Mouse (Mus musculus): ENCODE results near the gene Kcna7. TPM values are rescaled to one million over a fixed set of nuclear protein-coding genes. Genes with fewer than 3 reads are reported as not detected.

Gene Kcna7
- total and polyA plus RNA-seq, 3 experiments = 0.16 to 3.2 (median 0.39) TPM

- TF ChIP-seq HCFC1 (IDR thresholded peaks at IDR 0.05; ENCODE audit: low read depth, low read length) = no peak
- TF ChIP-seq ZMIZ1 (IDR thresholded peaks at IDR 0.05; ENCODE audit: low read depth, low read length) = no peak
- no peak for TF ChIP-seq NRF1 (IDR thresholded peaks at IDR 0.05; ENCODE audit: low read depth, low read length)
Observed at GRCm38 (mm10) chr7:45457204-45458060, 52.0 kb downstream of the Kcna7 start (continued).

DNA sequence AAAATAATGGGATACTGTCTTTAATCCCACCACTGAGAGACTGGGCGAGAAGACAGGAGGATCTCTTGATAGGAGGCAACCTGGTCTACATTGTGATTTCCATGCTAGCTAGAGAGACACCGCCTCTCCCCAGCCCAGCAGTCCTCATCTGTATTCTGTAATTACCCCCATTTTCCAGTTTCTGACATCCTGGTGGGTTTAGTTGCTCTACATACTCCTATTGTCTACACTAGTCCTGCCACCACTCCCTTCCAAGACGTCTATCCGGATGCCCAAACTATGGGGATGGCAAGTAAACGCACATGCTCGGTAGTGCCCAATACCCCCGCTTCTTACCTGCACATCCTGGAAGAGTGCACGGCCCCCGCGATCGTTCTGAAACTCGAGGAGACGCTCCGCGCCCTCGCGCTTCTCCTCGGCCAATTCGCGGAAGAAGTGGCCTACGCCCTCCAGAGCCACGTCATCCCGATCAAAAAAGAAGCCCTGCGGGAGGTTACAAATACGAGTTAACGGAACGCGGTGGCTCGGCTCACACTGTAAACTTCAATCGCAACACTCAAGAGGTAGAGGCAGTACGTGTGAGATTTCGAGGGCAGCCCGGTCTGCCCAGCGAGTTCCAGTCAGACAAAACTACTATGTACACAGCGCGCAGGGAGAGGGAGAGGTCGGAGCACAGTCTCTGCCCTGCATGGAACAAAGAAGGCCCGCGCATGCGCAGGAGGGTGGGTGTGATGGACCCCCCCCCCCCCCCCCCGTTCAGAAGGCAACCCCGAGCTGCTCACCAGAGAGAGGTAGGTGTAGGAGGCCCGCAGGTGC is 53.5 kb downstream of the Kcna7 start:
- Histone ChIP-seq H3K36me3 (replicated peaks in 1 of 2; ENCODE audit: control insufficient read depth in 1 of 2, insufficient read depth in 1 of 2, low read length in 1 of 2) (peaks cover 52 to 74% of the 10 kb centered on the region in 2 experiments), H3K4me3 (replicated peaks in 1 of 3; ENCODE audit: low read depth in 2 of 3, low read length in 2 of 3, poor library complexity in 1 of 3) (peak overlapping the region; percentile 76 to 96 (median 77)), H3K4me2 (ENCODE audit: insufficient read depth, low read depth, poor library complexity, severe bottlenecking) (peak overlapping the region; percentile 86; the same call in 1 of the 2 replicates), H3K4me1 (ENCODE audit: control insufficient read depth in 1 of 2, insufficient read depth in 2 of 2) (peaks cover 15 to 50% of the 10 kb centered on the region in 2 experiments), H3K9me3 (replicated peaks; ENCODE audit: low read length) (no peaks in the 10 kb centered on the region), H3K27ac (ENCODE audit: insufficient read depth, low read depth) (peak overlapping the region; percentile 74), H3K79me2 (replicated peaks; ENCODE audit: control insufficient read depth, extremely low read depth, insufficient read depth, poor library complexity, severe bottlenecking) (peaks cover 28% of the 10 kb centered on the region), H3K27me3 (replicated peaks) (no peaks in the 10 kb centered on the region), H3K9ac (ENCODE audit: insufficient read depth, low read depth) (peak overlapping the region; percentile 91)
- TF ChIP-seq EP300 (IDR thresholded peaks at IDR 0.05; ENCODE audit: low read length) = no peak
- no peak for TF ChIP-seq MAZ (IDR thresholded peaks at IDR 0.05; ENCODE audit: low read depth, low read length)
- peak; percentile 35; the same call in 1 of the 2 replicates for TF ChIP-seq MXI1 (IDR thresholded peaks at IDR 0.05; ENCODE audit: low read depth, low read length)
- TF ChIP-seq SIN3A (IDR thresholded peaks at IDR 0.05; ENCODE audit: low read length) = peak; percentile 19; the same call in 1 of the 2 replicates
- peak; percentile 88; the same call in 1 of the 2 replicates for TF ChIP-seq POLR2AphosphoS2 (IDR thresholded peaks at IDR 0.05; ENCODE audit: low read depth, low read length)
- TF ChIP-seq TCF12 (IDR thresholded peaks at IDR 0.05; ENCODE audit: low read depth, low read length) = 0 out of 2 replicates have a peak, but pooled peaks have one; percentile 13
- peak; percentile 84 for TF ChIP-seq NRF1 (IDR thresholded peaks at IDR 0.05; ENCODE audit: low read depth, low read length)
- TF ChIP-seq POLR2A (IDR thresholded peaks at IDR 0.05; ENCODE audit: low read depth, low read length) = peak; percentile 77
- peak; percentile 86; the same call in 1 of the 2 replicates for TF ChIP-seq ZMIZ1 (IDR thresholded peaks at IDR 0.05; ENCODE audit: low read depth, low read length)
- TF ChIP-seq UBTF (IDR thresholded peaks at IDR 0.05; ENCODE audit: low read depth, low read length) = 0 out of 2 replicates have a peak, but pooled peaks have one; percentile 14
- dilution Hi-C loops (cut with MboI; ENCODE audit: extremely low pct_ligation_motif_present, extremely low pct_unique_long_range_greater_than_20kb, low sequenced_read_pairs) (no loop called here), in situ Hi-C loops (cut with MboI; ENCODE audit: low pct_ligation_motif_present, low pct_unique_long_range_greater_than_20kb, low sequenced_read_pairs) (no loop called here)
- peak; percentile 68 for DNase-seq (ENCODE audit: extremely low read depth)

Other genes with a start within 250 kb of the Kcna7 start
Only the 20 nearest of the 33 such genes appear.
- not detected in 2 replicates for gene Slc6a21, start 128.1 kb upstream of the Kcna7 start, total RNA-seq (2012; rRNA removed)
- not detected in 2 replicates for gene Slc6a21, start 128.1 kb upstream of the Kcna7 start, total RNA-seq (2014; rRNA removed)
- not detected in 2 replicates for gene Slc6a21, start 128.1 kb upstream of the Kcna7 start, polyA plus RNA-seq (2012; ENCODE audit: insufficient read length, low read depth)
- 10.7 and 17.6 TPM in 2 replicates for gene Trpm4, start 71.9 kb upstream of the Kcna7 start, total RNA-seq (2012; rRNA removed)
- gene Trpm4, start 71.9 kb upstream of the Kcna7 start, total RNA-seq (2014; rRNA removed) = 8.6 and 12.0 TPM in 2 replicates
- 9.3 and 11.0 TPM in 2 replicates for gene Trpm4, start 71.9 kb upstream of the Kcna7 start, polyA plus RNA-seq (2012; ENCODE audit: insufficient read length, low read depth)
- 0.13 and 0.21 TPM in 2 replicates for gene Hrc, start 70.4 kb upstream of the Kcna7 start, total RNA-seq (2012; rRNA removed)
- not detected in 2 replicates for gene Hrc, start 70.4 kb upstream of the Kcna7 start, total RNA-seq (2014; rRNA removed)
- 0.10 and 0.16 TPM in 2 replicates for gene Hrc, start 70.4 kb upstream of the Kcna7 start, polyA plus RNA-seq (2012; ENCODE audit: insufficient read length, low read depth)
- 1.5 and 1.9 TPM in 2 replicates for gene Ppfia3, start 38.6 kb upstream of the Kcna7 start, total RNA-seq (2012; rRNA removed)
- 0.21 and 0.32 TPM in 2 replicates for gene Ppfia3, start 38.6 kb upstream of the Kcna7 start, total RNA-seq (2014; rRNA removed)
- gene Ppfia3, start 38.6 kb upstream of the Kcna7 start, polyA plus RNA-seq (2012; ENCODE audit: insufficient read length, low read depth) = 0.57 and 0.61 TPM in 2 replicates
- 4.4 and 5.0 TPM in 2 replicates for gene Lin7b, start 35.1 kb upstream of the Kcna7 start, total RNA-seq (2012; rRNA removed)
- 3.5 and 3.8 TPM in 2 replicates for gene Lin7b, start 35.1 kb upstream of the Kcna7 start, total RNA-seq (2014; rRNA removed)
- gene Lin7b, start 35.1 kb upstream of the Kcna7 start, polyA plus RNA-seq (2012; ENCODE audit: insufficient read length, low read depth) = 7.4 and 10.4 TPM in 2 replicates
- gene Snrnp70, start 9.9 kb upstream of the Kcna7 start, total RNA-seq (2012; rRNA removed) = 197 and 229 TPM in 2 replicates
- 182 and 212 TPM in 2 replicates for gene Snrnp70, start 9.9 kb upstream of the Kcna7 start, total RNA-seq (2014; rRNA removed)
- gene Snrnp70, start 9.9 kb upstream of the Kcna7 start, polyA plus RNA-seq (2012; ENCODE audit: insufficient read length, low read depth) = 457 and 499 TPM in 2 replicates
- 0.71 and 1.5 TPM in 2 replicates for gene Ntf5, start 8.0 kb downstream of the Kcna7 start, total RNA-seq (2012; rRNA removed)
- 0.23 and 0.43 TPM in 2 replicates for gene Ntf5, start 8.0 kb downstream of the Kcna7 start, total RNA-seq (2014; rRNA removed)
- 0.59 and 0.65 TPM in 2 replicates for gene Ntf5, start 8.0 kb downstream of the Kcna7 start, polyA plus RNA-seq (2012; ENCODE audit: insufficient read length, low read depth)
- gene Lhb, start 15.2 kb downstream of the Kcna7 start, total RNA-seq (2012; rRNA removed) = not detected in 2 replicates
- gene Lhb, start 15.2 kb downstream of the Kcna7 start, total RNA-seq (2014; rRNA removed) = not detected in 2 replicates
- not detected in 2 replicates for gene Lhb, start 15.2 kb downstream of the Kcna7 start, polyA plus RNA-seq (2012; ENCODE audit: insufficient read length, low read depth)
- 13.2 and 27.2 TPM in 2 replicates for gene Gys1, start 29.2 kb downstream of the Kcna7 start, total RNA-seq (2012; rRNA removed)
- 11.9 and 14.0 TPM in 2 replicates for gene Gys1, start 29.2 kb downstream of the Kcna7 start, total RNA-seq (2014; rRNA removed)
- gene Gys1, start 29.2 kb downstream of the Kcna7 start, polyA plus RNA-seq (2012; ENCODE audit: insufficient read length, low read depth) = 20.9 and 23.9 TPM in 2 replicates
- gene Ruvbl2, start 32.4 kb downstream of the Kcna7 start, total RNA-seq (2012; rRNA removed) = 224 and 253 TPM in 2 replicates
- 229 and 267 TPM in 2 replicates for gene Ruvbl2, start 32.4 kb downstream of the Kcna7 start, total RNA-seq (2014; rRNA removed)
- gene Ruvbl2, start 32.4 kb downstream of the Kcna7 start, polyA plus RNA-seq (2012; ENCODE audit: insufficient read length, low read depth) = 253 and 277 TPM in 2 replicates
- gene Ftl1, start 54.2 kb downstream of the Kcna7 start, total RNA-seq (2012; rRNA removed) = 142 and 164 TPM in 2 replicates
- 790 and 1,027 TPM in 2 replicates for gene Ftl1, start 54.2 kb downstream of the Kcna7 start, total RNA-seq (2014; rRNA removed)
- gene Ftl1, start 54.2 kb downstream of the Kcna7 start, polyA plus RNA-seq (2012; ENCODE audit: insufficient read length, low read depth) = 31.2 and 60.3 TPM in 2 replicates
- 232 and 233 TPM in 2 replicates for gene Bax, start 61.2 kb downstream of the Kcna7 start, total RNA-seq (2012; rRNA removed)
- 185 and 195 TPM in 2 replicates for gene Bax, start 61.2 kb downstream of the Kcna7 start, total RNA-seq (2014; rRNA removed)
- gene Bax, start 61.2 kb downstream of the Kcna7 start, polyA plus RNA-seq (2012; ENCODE audit: insufficient read length, low read depth) = 273 and 321 TPM in 2 replicates
- gene Tulp2, start 76.2 kb downstream of the Kcna7 start, total RNA-seq (2012; rRNA removed) = 0.13 and 0.17 TPM in 2 replicates
- gene Tulp2, start 76.2 kb downstream of the Kcna7 start, total RNA-seq (2014; rRNA removed) = not detected in 2 replicates
- gene Tulp2, start 76.2 kb downstream of the Kcna7 start, polyA plus RNA-seq (2012; ENCODE audit: insufficient read length, low read depth) = not detected in 2 replicates
- 5.0 and 5.7 TPM in 2 replicates for gene Gm45808, start 81.2 kb downstream of the Kcna7 start, total RNA-seq (2012; rRNA removed)
- gene Gm45808, start 81.2 kb downstream of the Kcna7 start, total RNA-seq (2014; rRNA removed) = 0.85 and 1.3 TPM in 2 replicates
- 2.2 TPM in 1 of 2 replicates, not detected in the other for gene Gm45808, start 81.2 kb downstream of the Kcna7 start, polyA plus RNA-seq (2012; ENCODE audit: insufficient read length, low read depth)
- 5.9 and 6.4 TPM in 2 replicates for gene Dhdh, start 83.2 kb downstream of the Kcna7 start, total RNA-seq (2012; rRNA removed)
- 7.1 and 7.2 TPM in 2 replicates for gene Dhdh, start 83.2 kb downstream of the Kcna7 start, total RNA-seq (2014; rRNA removed)
- gene Dhdh, start 83.2 kb downstream of the Kcna7 start, polyA plus RNA-seq (2012; ENCODE audit: insufficient read length, low read depth) = 15.3 and 18.0 TPM in 2 replicates
- gene Nucb1, start 104.8 kb downstream of the Kcna7 start, total RNA-seq (2012; rRNA removed) = 83.4 and 92.6 TPM in 2 replicates
- gene Nucb1, start 104.8 kb downstream of the Kcna7 start, total RNA-seq (2014; rRNA removed) = 40.8 and 46.2 TPM in 2 replicates
- gene Nucb1, start 104.8 kb downstream of the Kcna7 start, polyA plus RNA-seq (2012; ENCODE audit: insufficient read length, low read depth) = 90.4 and 129 TPM in 2 replicates
- gene Ppp1r15a, start 120.6 kb downstream of the Kcna7 start, total RNA-seq (2012; rRNA removed) = 11.7 and 12.0 TPM in 2 replicates
- 12.5 and 13.9 TPM in 2 replicates for gene Ppp1r15a, start 120.6 kb downstream of the Kcna7 start, total RNA-seq (2014; rRNA removed)
- 31.8 and 37.1 TPM in 2 replicates for gene Ppp1r15a, start 120.6 kb downstream of the Kcna7 start, polyA plus RNA-seq (2012; ENCODE audit: insufficient read length, low read depth)
- 0.25 TPM in 2 replicates for gene Plekha4, start 120.7 kb downstream of the Kcna7 start, total RNA-seq (2012; rRNA removed)
- 0.28 TPM in 1 of 2 replicates, not detected in the other for gene Plekha4, start 120.7 kb downstream of the Kcna7 start, total RNA-seq (2014; rRNA removed)
- 0.90 and 1.3 TPM in 2 replicates for gene Plekha4, start 120.7 kb downstream of the Kcna7 start, polyA plus RNA-seq (2012; ENCODE audit: insufficient read length, low read depth)
- gene Hsd17b14, start 149.2 kb downstream of the Kcna7 start, total RNA-seq (2012; rRNA removed) = not detected in 2 replicates
- not detected in 2 replicates for gene Hsd17b14, start 149.2 kb downstream of the Kcna7 start, total RNA-seq (2014; rRNA removed)
- 1.5 and 2.3 TPM in 2 replicates for gene Hsd17b14, start 149.2 kb downstream of the Kcna7 start, polyA plus RNA-seq (2012; ENCODE audit: insufficient read length, low read depth)
- 30.9 and 36.6 TPM in 2 replicates for gene Bcat2, start 164.5 kb downstream of the Kcna7 start, total RNA-seq (2012; rRNA removed)
- 12.9 and 13.5 TPM in 2 replicates for gene Bcat2, start 164.5 kb downstream of the Kcna7 start, total RNA-seq (2014; rRNA removed)
- gene Bcat2, start 164.5 kb downstream of the Kcna7 start, polyA plus RNA-seq (2012; ENCODE audit: insufficient read length, low read depth) = 56.9 and 65.6 TPM in 2 replicates